Mouse (Mus musculus) embryonic fibroblast, embryonic 13.5 days (primary cell): Measurements from ENCODE around the gene Ttc9. TPM values are rescaled to one million over a fixed set of nuclear protein-coding genes. Genes with fewer than 3 reads are reported as not detected.
A peak's percentile ranks its signal among the peaks of the same experiment; 100 is the strongest.

ENCODE experiments used
- H3K27ac ChIP-seq: 2 replicates; pipeline ENCODE4 v1.5.1; 2012; ENCODE audit warnings: low read length, control low read depth, inconsistent platforms; ENCODE audit not compliant: insufficient read depth
- H3K4me1 ChIP-seq: 2 replicates; pipeline ENCODE4 v1.6.1; 2011; ENCODE audit warnings: low read length; ENCODE audit not compliant: control insufficient read depth, insufficient read depth
- H3K4me3 ChIP-seq: 2 replicates; pipeline ENCODE4 v1.5.1; 2011; ENCODE audit warnings: mild to moderate bottlenecking, control low read depth, low read length; ENCODE audit not compliant: insufficient read depth
- CTCF ChIP-seq: IDR thresholded peaks from 2 replicates; pipeline ENCODE4 v1.5.1; 2011; ENCODE audit warnings: mild to moderate bottlenecking, control low read depth, low read length, moderate library complexity, borderline replicate concordance; ENCODE audit not compliant: insufficient read depth
- POLR2A ChIP-seq: IDR thresholded peaks from 2 replicates; pipeline ENCODE4 v1.6.1; 2011; ENCODE audit warnings: low read depth, mild to moderate bottlenecking, control low read depth, low read length, moderate library complexity
- polyA plus RNA-seq: library from polyadenylated mRNA; stranded (reverse); fragments of >200 nt; gene quantifications from 2 replicates; pipeline ENCODE4 v1.2.4, GENCODE M21; 2011; ENCODE audit warnings: low read depth; ENCODE audit not compliant: missing spikeins, insufficient read length

The Ttc9 gene
- polyA plus RNA-seq, 1 experiment: 13.0 TPM

DNA sequence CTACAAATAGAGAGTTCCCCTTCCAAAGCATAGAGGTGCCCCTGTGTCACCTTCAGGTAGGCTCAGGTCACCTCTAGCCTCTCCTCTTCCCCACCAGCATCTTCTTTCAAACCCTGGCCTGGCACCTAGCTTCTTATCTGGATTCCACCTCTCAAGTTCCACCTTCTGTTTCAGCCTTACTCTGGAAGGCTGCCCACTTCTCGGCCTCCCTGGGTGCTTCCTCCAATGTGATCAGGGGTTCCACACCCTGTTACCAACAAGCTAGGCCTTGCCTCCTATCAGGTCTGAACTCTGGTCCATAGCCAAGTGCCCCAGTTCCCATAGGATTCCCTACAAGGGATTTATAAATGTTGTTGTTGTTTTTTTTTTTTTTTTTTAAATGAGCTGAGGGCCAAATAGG lies 26.3 kb downstream of the Ttc9 start:
- TF ChIP-seq CTCF: no peak
- no peak for TF ChIP-seq POLR2A
- Histone ChIP-seq H3K4me3 (no peak overlapping the region), H3K4me1 (no peaks in the 10 kb centered on the region), H3K27ac (no peak overlapping the region)

DNA sequence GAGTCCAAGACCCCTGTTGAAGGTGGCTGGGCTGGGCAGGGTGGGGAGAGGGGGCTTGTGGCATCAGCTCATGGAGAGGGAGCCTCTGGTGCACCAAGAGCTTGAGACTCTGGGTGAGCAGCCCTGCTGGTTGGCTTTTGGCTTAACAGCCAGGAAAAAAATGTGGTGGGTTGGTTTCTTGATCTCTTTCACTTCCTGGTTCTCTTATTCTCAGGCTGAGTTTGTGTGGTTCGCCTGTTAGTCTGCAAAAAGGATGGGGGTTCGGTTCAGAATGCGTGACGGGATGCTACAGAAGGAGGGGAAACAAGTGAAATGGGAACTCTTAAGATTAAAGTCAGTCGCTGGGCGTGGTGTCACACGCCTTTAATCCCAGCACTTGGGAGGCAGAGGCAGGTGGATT lies 27.0 kb downstream of the Ttc9 start:
- H3K4me3 ChIP-seq: no peak overlapping the region
- no peak overlapping the region for H3K27ac ChIP-seq
- H3K4me1 ChIP-seq: no peaks in the 10 kb centered on the region
- TF ChIP-seq POLR2A (no peak), CTCF (no peak)

DNA sequence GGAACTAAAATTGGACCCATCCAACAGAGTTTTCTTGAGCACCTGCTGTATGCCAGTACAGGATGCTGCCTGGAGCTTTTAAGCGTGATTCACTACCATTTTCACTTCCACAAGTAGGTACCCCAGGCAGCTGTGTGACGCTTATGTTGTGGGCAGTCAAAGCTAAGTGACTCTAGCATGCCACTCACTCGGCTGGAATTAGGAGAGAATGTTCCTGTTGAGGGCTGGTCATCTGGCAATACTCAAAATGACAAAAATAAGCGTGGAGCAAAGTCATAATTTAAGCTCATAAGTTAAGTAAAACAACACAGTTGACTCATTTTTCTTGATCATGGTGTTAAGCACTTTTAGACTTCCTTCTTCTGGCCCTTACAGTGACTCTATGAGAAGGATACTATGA lies 31.0 kb downstream of the Ttc9 start:
- Histone ChIP-seq H3K4me3 (no peak overlapping the region), H3K4me1 (peaks cover 3% of the 10 kb centered on the region; the same call in 1 of the 2 replicates)
- TF ChIP-seq CTCF (no peak), POLR2A (no peak)

DNA sequence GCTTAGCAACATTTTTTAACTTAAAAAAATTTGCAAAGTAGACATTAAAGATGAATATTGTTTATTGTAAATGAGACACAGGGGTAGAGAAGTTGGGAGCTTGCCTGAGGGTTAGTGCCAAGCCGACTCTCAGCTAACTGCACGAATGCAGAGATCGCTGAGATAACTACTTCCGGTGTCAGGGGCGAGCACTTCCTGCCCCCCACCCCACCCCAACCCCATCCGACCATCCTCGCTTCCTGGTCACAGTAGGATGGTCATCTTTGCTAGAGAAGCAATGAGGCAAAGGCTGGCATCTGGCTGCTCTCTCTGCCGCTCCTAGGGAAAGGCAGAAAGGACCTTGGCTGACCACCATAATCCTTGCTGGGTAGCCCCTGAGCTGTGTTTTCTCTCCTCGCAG lies 32.1 kb downstream of the Ttc9 start:
- TF ChIP-seq POLR2A (no peak), CTCF (no peak)
- no peak overlapping the region for H3K27ac ChIP-seq
- H3K4me1 ChIP-seq: peaks cover 3% of the 10 kb centered on the region; the same call in 1 of the 2 replicates
- H3K4me3 ChIP-seq: no peak overlapping the region

More for the DNA sequence above, 31.0 kb downstream of the Ttc9 start:
- H3K27ac ChIP-seq: no peak overlapping the region

DNA sequence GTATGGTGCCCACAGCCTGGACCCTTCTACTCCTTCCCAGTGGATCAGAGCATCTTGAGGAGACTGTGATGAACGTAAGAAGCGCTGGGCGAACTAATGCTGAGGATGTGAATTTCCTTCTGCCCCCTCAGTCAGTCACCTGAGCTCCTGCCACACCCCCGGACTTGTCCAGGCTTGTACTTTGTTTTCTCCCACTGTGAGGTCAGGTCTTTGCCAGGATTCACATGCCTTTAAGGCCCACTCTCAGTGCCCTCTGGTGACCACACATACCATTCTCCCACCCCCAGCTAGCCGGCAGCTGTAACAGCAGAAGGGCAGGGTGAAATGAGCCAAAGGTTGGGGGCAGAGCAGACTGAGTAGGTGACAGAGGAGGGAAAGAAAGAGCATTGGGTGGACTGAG lies 32.9 kb downstream of the Ttc9 start:
- TF ChIP-seq CTCF (no peak), POLR2A (no peak)
- H3K27ac ChIP-seq: peak overlapping the region; percentile 59
- no peak overlapping the region for H3K4me3 ChIP-seq
- H3K4me1 ChIP-seq: peaks cover 3% of the 10 kb centered on the region; the same call in 1 of the 2 replicates

DNA sequence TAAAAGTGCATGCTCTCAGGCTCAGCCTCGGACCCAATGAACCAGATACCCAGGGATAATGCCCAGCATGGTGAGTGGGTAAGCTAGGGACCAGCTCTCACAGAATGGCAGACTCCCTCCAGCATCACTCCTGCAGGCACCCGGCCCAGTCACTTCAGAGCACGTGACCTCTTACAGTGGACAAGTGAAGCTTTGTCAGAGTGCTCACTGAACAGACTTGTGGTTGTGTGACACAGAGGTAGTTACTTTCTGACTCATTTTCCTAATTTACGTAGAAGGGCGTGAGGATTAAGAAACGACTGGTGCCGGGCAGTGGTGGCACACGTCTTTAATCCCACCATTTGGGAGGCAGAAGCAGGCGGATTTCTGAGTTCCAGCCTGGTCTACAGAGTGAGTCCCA lies 37.4 kb downstream of the Ttc9 start:
- no peak overlapping the region for H3K4me3 ChIP-seq
- H3K4me1 ChIP-seq: peaks cover 3% of the 10 kb centered on the region; the same call in 1 of the 2 replicates
- no peak for TF ChIP-seq POLR2A
- TF ChIP-seq CTCF: no peak
- no peak overlapping the region for H3K27ac ChIP-seq

DNA sequence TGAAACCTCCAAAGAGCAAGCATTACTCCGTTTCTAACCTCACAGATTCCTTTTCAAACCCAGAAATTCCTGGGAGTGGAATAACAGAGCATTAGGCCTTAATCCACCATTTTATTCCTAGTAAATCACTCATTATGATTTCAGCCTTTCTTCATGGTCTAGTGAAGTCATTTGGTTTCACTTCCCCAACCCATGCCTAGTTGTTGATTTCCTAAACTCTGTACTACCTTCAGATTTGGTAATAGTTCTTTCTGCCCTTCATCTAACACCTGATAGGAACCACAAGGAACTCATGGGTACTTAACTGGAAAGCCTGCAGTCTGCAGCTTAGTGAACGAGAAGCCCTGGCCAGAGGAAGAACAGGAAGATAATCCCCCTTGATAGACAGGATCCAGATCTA lies 44.5 kb downstream of the Ttc9 start:
- H3K4me3 ChIP-seq: no peak overlapping the region
- TF ChIP-seq CTCF (no peak), POLR2A (no peak)
- no peaks in the 10 kb centered on the region for H3K4me1 ChIP-seq
- no peak overlapping the region for H3K27ac ChIP-seq

DNA sequence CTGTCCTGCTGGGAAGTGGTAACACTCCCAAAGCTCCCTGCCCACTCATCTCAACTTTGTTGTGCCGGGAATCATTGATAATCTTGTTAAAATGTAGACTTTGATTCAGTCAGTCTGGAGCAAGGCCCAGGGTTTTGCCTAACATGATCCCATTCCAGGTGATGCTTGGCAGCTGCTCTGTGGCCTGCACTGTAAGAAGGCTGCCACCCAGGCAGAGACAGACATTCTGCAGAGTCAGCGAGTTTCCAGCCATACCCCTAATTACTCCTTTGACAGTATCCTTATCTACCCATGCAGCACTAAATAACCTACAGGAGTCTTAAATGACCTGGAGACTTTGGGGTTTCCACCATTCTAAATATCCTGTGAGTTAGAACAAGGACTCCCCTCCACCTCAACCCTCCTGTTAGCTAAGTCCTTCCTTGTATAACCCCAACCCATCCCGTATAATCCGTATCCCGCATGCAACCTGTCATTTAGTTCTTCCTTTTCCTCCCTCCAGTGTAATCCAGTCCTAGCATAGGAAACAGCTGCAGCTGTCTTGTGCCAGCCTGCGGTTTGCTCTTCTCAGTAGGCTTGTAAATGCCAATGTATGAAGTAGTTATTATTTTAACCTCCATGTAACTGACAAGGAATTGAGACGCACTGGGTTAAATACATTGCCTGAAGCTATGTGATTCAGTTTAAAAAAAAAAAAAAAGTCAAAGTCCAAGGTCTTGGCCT lies 48.9 kb downstream of the Ttc9 start:
- Histone ChIP-seq H3K4me1 (no peaks in the 10 kb centered on the region), H3K27ac (no peak overlapping the region), H3K4me3 (no peak overlapping the region)
- no peak for TF ChIP-seq CTCF

DNA sequence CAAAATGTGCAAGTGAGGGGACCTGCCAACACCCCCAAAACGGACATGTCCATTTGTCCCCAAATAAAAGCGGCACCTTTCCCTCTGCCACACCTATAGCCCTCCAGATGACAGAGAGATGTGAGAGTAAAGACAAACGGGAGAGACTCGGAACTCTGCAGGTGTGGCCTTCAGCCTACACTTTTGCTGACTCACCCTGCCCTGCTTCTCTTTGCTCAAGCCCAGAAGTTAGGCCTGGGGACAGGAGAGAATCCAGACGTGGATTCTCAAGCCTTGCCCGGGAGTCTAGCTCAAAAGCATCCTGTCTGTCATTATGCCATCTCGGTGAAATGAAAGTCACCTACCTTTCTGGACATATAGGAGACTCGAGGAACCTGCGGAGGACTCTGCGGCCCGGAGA lies 52.3 kb downstream of the Ttc9 start:
- no peak for TF ChIP-seq CTCF
- no peak for TF ChIP-seq POLR2A
- H3K4me1 ChIP-seq: peaks cover 3% of the 10 kb centered on the region
- no peak overlapping the region for H3K4me3 ChIP-seq
- H3K27ac ChIP-seq: no peak overlapping the region

DNA sequence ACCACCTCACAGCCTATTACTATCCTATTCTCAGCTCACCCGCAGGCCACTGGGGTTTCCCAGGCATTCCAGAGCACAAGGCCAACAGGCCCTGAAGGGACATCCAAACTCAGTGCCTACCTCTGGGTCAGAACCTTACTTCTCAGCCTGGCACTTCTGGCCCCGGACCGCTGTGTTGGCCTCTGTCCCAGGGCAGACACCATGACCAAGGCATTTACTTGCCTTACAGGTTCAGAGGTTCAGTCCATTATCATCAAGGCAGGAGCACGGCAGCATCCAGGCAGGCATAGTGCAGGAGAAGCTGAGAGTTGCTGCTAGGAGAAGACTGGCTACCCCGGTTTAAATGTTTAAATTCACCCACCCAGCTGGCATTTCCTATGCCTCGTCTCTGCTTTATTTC lies 53.0 kb downstream of the Ttc9 start:
- Histone ChIP-seq H3K27ac (no peak overlapping the region), H3K4me3 (no peak overlapping the region), H3K4me1 (peaks cover 3% of the 10 kb centered on the region)
- TF ChIP-seq CTCF (no peak), POLR2A (no peak)

DNA sequence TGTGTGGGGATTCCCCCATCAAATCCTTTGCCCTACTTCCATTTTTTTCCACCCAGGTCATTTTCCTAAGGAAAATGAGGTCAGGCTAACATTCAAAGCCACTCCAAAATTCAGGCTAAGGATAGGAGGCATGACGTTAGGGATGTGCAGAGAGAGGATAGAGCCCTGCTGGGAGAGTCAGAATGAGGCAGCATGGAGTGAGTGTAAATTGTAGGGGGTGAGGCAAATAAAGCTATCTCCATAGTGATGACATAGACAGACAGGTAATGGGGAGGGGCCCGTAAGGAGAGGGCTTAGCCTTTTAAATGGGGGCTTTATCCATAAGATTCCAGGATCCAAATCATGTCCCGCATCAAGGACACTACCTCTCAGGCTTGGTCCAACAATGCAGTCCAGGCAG lies 54.9 kb downstream of the Ttc9 start:
- Histone ChIP-seq H3K27ac (no peak overlapping the region), H3K4me3 (no peak overlapping the region), H3K4me1 (peaks cover 3% of the 10 kb centered on the region)
- TF ChIP-seq POLR2A (no peak), CTCF (no peak)
